Mouse (Mus musculus): ENCODE measurements around the gene Hadh.
A peak's percentile ranks its signal among the peaks of the same experiment; 100 is the strongest.

The Hadh gene

GRCm38 (mm10) chr3:131271559-131272373, at the start of gene Hadh:
Hadh (minus strand) TSS chr3:131272101.
- peak; percentile 57 to 77 for DNase-seq (ENCODE audit: low spot score in 2 of 2)

GRCm38 (mm10) chr3:131320184-131320583, 48.3 kb upstream of the Hadh start:
- peak in 1 of 2 experiments; percentile 67 for DNase-seq (ENCODE audit: low spot score in 2 of 2)

- no peak for DNase-seq (ENCODE audit: low spot score in 2 of 2)
Measured at GRCm38 (mm10) chr3:131318211-131318610, 46.3 kb upstream of the Hadh start.

- DNase-seq (ENCODE audit: low spot score in 2 of 2): no peak
Measured at GRCm38 (mm10) chr3:131317126-131317525, 45.2 kb upstream of the Hadh start.

- DNase-seq (ENCODE audit: low spot score in 2 of 2): no peak
Measured at GRCm38 (mm10) chr3:131315957-131316510, 44.1 kb upstream of the Hadh start.

GRCm38 (mm10) chr3:131312340-131312739, 40.4 kb upstream of the Hadh start:
- no peak for DNase-seq (ENCODE audit: low spot score in 2 of 2)

GRCm38 (mm10) chr3:131310572-131310971, 38.7 kb upstream of the Hadh start:
- no peak for DNase-seq (ENCODE audit: low spot score in 2 of 2)

GRCm38 (mm10) chr3:131307811-131308210, 35.9 kb upstream of the Hadh start:
- no peak for DNase-seq (ENCODE audit: low spot score in 2 of 2)

- DNase-seq (ENCODE audit: low spot score in 2 of 2): no peak
Measured at GRCm38 (mm10) chr3:131306255-131306654, 34.4 kb upstream of the Hadh start.

GRCm38 (mm10) chr3:131303320-131303714, 31.4 kb upstream of the Hadh start:
- DNase-seq (ENCODE audit: low spot score in 2 of 2): no peak

- peak; percentile 85 to 90 for DNase-seq (ENCODE audit: low spot score in 2 of 2)
Measured at GRCm38 (mm10) chr3:131302452-131303319, 30.8 kb upstream of the Hadh start, which contains the start of gene Cyp2u1. Cyp2u1 (minus strand) TSS chr3:131303227.

- DNase-seq (ENCODE audit: low spot score in 2 of 2): no peak
Measured at GRCm38 (mm10) chr3:131299908-131300307, 28.0 kb upstream of the Hadh start.

- DNase-seq (ENCODE audit: low spot score in 2 of 2): no peak
Measured at GRCm38 (mm10) chr3:131299078-131299477, 27.2 kb upstream of the Hadh start.

- DNase-seq (ENCODE audit: low spot score in 2 of 2): no peak
Measured at GRCm38 (mm10) chr3:131296893-131297292, 25.0 kb upstream of the Hadh start.

- no peak for DNase-seq (ENCODE audit: low spot score in 2 of 2)
Measured at GRCm38 (mm10) chr3:131295513-131296200, 23.8 kb upstream of the Hadh start.

- DNase-seq (ENCODE audit: low spot score in 2 of 2): no peak
Measured at GRCm38 (mm10) chr3:131294503-131294902, 22.6 kb upstream of the Hadh start.

GRCm38 (mm10) chr3:131292959-131293358, 21.1 kb upstream of the Hadh start:
- no peak for DNase-seq (ENCODE audit: low spot score in 2 of 2)

- DNase-seq (ENCODE audit: low spot score in 2 of 2): no peak
Measured at GRCm38 (mm10) chr3:131292349-131292748, 20.4 kb upstream of the Hadh start.

GRCm38 (mm10) chr3:131291890-131292289, 20.0 kb upstream of the Hadh start:
- no peak for DNase-seq (ENCODE audit: low spot score in 2 of 2)

- DNase-seq (ENCODE audit: low spot score in 2 of 2): no peak
Measured at GRCm38 (mm10) chr3:131274151-131274550, 2.2 kb upstream of the Hadh start.

GRCm38 (mm10) chr3:131272374-131273100, 636 bp upstream of the Hadh start:
- no peak for DNase-seq (ENCODE audit: low spot score in 2 of 2)

Measured in frontal cortex, postnatal 10 days (tissue).